Mouse (Mus musculus): ENCODE results near the gene Tmem191c.
"Not testable (repeated sequence)": the region's sequence is repeated elsewhere in the genome, so short reads cannot be mapped to it uniquely, and the experiment has no call there.

Gene Tmem191c

DNA sequence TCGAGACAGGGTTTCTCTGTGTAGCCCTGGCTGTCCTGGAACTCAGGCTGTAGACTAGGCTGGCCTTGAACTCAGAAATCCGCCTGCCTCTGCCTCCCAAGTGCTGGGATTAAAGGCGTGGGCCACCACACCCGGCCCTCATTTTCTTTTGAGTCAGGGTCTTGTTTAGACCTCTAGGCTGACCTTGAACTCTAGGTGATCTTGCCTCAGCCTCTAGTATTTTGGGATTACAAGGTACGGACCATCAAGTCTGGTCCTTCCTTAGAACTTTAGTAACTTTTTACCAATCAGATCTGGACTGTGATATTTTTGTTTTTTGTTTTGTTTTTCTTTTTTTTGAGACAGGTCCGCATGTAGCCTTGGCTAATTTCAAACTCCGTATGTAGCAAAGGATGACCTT, at the start of gene Tmem191c:
Gene Tmem191c (plus strand): TSS at position 357 of the 400 bp plus-strand sequence.
- DNase-seq (ENCODE audit: low spot score in 2 of 2) = no peak

DNA sequence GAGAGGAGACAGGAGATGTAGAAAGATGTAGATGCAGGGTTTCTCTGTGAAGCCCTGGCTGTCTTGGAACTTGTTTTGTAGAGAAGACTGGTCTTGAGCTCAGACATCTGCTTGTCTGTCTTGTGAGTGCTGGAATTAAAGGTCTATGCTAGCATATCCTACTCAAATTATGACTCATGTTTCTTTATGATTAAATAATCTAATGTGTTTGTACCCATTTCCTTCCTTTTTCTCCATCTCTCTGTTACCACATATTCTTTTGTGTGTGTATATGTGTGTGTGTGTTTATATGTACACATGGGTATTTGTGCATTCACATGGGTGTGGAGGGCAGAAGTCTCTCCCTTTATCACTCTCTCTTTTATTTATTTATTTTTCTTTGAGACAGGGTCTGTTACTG, 49.4 kb upstream of the Tmem191c start:
- DNase-seq (ENCODE audit: low spot score in 2 of 2) = no peak

DNA sequence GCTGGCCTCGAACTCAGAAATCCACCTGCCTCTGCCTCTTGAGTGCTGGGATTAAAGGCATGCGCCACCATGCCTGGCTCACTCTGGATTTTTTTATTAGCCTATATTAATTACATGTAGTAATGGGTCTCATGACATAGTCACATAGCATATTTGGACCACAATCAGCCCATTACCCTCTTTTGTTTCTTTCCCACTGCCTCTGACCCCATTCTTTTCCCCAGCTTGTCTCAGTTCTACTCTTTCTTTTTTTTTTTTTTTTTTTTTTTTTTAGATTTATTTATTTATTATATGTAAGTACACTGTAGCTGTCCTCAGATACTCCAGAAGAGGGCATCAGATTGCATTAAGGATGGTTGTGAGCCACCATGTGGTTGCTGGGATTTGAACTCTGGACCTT, 44.4 kb upstream of the Tmem191c start:
- not testable (repeated sequence) for DNase-seq (ENCODE audit: low spot score in 2 of 2)

DNA sequence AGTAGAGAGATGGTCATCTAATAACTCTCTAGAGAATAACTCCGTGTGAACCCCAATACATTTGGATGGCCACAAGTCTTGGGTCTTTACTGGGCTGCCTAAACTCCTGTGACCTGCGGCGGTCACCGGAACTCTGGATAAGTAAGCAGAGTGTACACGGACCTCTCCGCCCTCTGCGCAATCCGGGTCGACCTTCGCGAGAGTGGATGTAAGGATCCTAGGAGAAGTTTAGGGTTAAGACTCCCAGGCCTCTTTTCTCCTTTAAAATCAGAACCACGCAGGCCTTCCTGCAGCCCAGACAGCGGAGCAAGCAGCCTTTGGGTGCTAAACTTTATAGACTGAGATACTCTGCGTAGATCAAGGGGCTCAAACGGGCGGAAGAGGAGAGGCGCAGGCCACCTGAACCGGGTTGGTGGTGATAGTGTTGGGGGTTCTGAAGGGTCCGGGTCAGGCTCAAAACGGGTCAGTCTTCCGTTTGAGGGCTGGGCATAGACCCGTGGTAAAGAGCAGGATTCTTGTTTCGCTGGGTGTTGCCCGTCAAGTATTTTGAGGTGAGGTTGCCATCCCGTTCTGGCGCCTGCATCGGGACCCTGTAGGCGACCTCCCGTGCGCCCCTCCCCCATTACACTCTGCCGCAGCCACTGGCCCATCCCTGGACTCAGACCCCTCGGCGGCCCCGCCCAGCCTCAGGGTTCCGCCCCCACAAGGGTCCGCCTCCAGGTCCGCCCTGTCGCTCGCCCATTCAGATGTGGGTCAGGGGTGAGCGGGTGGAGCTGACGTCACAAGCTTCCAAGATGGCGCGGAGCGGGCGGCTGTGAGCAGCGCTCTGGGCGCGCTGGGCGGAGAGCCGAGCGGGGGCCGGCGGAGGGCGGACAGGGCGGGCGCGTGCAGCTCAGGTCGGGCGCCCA, 42.8 kb upstream of the Tmem191c start, which contains the start of gene Hic2:
Gene Hic2 (plus strand): TSS at position 779 of the 908 bp plus-strand sequence.
- DNase-seq (ENCODE audit: low spot score in 2 of 2) = peak; percentile 96

DNA sequence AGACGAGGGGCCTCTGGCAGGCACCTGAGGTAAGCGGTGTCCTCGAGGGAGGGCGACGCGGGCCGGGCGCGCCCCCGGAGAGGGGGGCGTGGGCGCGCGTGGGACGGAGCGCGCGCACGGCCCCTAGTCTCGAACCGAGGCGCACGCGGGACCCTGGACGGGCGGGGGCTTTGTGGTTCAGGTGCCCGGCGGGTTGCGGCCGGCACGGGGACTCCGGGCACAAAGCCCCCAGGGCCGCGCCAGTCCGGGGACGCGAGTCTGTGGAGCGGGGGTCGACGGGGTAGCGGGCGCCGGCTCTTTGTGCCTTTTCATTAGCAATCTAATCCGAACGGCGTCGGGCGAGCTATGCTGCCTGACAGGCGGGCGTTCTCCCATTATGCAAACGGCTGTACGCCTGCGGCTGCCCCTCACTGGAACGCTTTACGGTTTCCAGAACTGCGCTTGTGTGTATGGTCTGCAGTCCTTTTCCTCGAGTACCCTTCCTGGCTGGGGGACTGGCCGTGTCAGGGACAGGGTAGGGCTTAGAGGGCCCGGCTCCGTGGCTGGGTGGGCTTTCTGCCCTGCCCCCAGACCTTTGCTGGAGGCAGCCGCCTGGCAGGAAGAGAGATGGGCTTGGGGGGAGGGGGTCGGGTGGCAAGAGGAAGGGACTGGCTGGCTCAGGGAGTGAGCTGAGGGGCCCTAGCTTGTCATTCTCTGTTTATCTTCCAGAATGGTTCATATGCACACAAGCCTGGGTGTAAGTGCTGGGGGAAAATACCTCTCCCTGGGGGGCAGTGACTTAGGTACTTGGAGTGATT, 42.0 kb upstream of the Tmem191c start:
- peak in 1 of 2 experiments; percentile 18 for DNase-seq (ENCODE audit: low spot score in 2 of 2)

DNA sequence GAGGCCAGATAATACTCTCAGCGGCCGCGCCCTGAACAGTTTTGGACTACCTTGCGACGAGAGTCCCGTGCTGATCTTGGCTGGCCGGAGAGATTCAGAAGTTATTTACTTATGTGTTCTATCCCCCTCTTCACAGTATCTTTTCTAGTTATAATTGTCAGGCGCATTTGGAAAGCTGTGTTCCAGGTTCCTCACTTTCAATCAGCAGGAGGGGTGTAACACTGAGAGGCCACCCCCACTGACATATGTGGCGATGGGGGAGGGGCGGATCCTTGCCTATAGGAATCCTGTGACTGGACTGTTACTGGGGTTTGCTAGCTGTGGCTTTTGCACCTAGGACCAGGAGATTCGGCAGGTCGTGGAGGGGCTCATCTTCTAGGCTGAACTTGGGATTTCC, 41.4 kb upstream of the Tmem191c start:
- peak; percentile 17 to 21 for DNase-seq (ENCODE audit: low spot score in 2 of 2)

DNA sequence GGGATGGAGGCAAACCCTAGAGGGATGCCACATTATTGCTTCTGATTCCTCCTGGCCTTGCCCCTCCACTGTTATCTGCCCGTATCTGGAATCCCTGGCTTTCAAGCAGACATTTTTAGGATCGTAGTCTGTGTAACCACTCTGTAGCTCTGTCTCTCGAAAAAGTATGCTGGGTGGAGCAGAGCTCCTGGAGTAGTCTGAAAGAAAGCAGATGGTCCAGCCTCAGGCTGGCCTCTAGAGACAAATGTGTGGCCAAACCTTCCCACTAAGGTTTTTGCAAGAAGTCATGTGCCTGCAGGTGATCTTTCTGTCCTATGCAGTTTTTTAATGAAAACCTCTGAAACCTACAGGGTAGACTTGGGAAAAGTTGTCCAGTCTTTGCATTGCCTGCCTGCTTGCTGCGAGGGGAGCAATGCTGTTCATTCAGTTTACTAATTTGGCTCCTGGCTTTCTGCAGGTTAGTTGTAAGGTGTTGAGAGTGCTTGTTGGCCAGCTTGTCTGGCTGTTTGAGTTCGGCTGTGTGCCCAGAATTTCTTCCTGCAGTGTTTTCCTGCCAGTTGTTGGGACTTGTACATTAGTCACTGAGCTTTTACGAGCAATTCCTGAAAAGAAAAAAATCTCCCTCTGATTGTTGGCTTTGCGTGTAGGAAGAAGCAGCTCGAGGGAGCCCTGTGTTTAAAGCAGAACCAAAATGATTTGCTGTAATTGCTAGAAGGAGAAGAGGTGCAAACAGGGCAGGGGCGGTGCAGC, 40.8 kb upstream of the Tmem191c start:
- peak in 1 of 2 experiments; percentile 21 for DNase-seq (ENCODE audit: low spot score in 2 of 2)

DNA sequence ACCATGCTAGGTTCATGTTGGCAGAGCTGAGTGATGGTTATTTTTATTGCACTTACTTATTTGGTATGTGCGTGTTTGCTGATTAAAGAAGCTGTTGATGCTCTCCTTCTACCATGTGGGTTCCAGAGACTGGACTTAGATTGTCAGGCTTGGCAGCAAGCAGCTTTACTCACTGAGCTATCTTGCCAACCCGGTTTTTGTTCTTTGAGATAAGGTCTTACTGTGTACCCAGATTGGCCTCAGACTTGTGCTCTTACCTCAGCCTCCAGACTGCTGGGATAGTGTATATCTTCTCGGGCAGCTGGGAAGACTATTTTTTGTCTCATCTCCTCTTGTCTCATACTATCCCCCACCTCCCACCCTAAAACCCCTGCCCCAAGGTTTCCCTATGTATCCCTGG, 38.2 kb upstream of the Tmem191c start:
- DNase-seq (ENCODE audit: low spot score in 2 of 2) = no peak

DNA sequence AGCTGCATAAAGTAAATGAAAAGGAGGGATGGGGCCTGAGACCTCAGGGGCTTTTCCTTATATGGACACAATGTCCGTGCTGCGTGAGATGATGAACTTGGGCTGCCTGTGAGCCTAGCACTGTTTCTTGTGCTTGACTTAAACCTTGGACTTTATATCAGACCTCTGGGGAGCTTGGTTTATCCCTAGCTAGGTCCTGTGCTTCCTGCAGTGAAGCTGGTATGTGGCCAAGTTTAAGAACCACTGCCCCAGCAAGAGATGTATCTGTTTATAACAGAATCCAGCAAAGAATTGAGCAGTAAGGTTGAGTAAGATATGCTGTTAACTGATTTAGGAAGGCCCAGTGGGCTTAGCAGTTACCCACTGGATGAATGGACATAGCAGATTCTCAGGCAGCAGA, 36.5 kb upstream of the Tmem191c start:
- DNase-seq (ENCODE audit: low spot score in 2 of 2) = no peak

DNA sequence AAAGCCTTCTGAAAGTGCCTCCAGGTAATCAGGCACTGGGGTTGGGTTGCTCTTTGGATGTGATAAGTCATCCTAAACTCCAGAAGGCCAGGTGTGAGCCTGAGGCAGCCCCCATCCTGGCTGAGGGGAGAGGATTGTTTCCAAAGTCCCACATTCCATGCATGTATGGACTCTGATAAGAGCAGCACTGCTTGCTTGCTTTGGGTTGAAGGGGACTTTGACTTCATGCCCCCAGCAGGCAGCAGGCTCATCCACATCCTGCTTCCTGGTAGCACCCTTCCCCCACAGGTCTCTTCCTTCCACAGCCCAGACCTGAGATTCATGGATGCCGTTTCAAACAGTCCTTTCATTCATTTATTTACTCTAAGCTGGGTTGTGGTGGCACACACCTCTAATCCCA, 32.1 kb upstream of the Tmem191c start:
- DNase-seq (ENCODE audit: low spot score in 2 of 2) = no peak

DNA sequence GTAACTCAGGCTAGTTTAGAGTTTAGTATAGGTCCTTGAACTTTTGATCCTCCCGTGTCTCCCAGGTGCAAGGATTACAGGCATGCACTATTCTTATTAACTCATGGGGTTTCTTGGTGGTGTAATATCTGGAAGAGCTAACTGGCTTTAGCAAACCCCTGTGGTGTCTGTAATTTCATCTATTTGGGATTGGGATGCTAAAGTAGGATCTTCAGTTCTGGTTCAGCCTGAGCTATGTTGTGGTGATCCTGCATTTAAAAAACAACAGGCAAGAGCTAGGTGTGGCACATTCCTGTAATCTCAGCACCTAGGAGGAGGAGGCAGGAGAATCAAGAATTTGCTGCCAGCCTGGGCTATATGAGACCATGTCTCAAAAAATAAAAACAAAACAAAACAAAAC, 30.9 kb upstream of the Tmem191c start:
- no peak for DNase-seq (ENCODE audit: low spot score in 2 of 2)

DNA sequence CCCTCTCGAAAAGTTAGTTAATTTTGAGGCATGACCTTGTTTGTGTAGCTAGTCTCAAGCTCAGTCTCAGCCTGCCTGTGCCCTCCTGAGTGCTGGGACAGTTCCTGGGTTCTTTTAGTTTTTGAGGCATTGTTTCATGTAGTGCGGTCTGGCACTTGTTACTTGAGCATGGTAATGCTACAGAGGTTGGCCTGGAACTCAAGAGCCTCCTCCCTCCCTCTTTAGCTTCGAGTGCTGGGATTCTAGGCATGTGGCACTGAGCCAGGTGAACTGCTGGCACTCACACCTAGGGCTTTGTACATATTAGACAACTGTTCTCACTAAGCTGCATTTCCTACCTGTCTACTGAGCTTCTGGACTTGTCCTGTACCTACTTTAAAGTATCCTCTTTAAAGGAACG, 28.1 kb upstream of the Tmem191c start:
- peak in 1 of 2 experiments; percentile 34 for DNase-seq (ENCODE audit: low spot score in 2 of 2)

DNA sequence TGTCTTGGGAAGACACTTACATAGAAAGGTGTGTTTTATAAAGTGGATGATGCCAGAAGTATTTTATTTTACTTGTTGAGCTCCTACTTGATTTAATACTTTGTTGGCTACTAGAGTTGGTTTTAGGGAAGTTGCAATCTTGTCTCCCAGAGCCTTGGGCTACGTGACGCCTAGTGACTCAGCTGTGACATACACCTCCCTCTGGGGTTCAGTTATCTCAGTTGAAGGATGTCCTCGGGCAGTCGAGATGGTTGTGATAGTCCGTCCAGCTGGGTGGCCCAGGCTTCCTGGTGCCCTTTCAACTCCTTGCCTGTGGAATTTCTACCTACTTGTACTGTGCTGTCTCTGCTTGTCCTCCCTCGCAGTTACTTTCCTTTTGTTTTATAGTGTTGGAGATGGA, 26.7 kb upstream of the Tmem191c start:
- no peak for DNase-seq (ENCODE audit: low spot score in 2 of 2)

DNA sequence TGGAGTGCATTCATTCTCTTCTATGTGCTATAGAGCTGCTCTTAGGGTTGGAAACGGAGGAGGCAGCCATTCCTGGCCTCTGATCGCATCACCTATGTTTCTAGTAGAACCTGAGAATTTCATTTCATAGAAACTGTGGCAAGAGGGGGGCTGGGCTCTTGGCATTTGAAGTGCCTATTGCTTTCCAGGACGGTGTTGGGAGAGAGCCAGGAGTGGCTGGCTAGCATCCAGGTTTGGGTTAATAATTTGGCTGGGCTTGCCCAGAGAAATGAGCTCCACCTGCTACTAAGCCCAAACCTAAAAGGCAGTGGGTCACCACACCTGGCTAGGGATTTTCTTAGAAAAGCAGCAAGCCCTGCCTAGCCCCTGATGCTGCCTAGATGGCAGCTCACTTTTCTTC, 24.3 kb upstream of the Tmem191c start:
- peak in 1 of 2 experiments; percentile 47 for DNase-seq (ENCODE audit: low spot score in 2 of 2)

DNA sequence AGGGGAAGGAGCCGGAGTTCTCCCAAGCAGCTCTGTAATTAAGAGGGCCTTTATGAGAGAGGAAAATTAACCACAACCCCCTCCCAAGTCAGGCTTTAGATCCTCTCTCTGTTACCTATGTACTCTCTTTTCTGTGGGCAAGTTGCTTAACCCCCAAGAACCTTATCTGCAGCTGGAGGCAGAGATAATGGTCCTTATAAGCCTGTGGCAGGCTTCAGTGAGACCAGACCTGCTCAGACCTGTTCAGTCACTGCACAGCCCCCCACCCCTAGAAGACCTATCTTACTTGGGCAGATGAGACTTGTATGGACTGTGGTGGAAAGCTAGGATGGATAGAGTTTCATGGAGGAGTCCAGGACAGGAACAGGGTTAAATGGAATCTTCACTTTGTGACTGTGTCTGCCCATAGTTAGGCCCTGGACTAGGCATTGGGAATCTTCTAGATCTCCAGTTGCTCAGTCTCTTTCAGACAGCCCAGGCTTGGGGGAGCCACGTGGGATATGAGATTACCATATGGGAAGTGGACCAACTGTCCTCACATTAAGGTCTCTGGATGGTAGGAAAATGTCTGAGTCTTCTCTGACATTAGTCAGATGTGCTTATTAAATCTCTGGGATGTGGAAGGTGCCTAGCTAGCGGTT, 23.7 kb upstream of the Tmem191c start:
- no peak for DNase-seq (ENCODE audit: low spot score in 2 of 2)

DNA sequence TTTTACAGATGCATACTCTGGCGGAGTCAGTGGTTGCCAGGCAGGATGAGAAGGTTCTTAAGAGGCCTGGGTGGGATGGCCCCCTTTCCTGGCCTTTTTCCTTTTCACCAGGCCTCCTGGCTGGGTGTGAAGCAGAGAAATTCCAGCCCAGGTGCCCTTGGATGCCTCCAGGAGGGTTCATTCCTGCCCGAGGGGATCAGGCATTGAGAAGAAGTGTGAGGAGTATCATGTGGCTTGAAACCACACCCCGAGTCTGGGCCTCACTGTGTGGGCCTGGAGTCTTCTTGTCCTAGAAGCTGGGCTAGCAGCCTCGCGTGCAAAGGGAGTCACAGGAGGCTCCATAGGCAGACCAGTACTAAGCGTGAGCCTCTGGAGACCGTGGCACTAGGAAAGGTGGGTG, 23.0 kb upstream of the Tmem191c start:
- DNase-seq (ENCODE audit: low spot score in 2 of 2) = no peak

DNA sequence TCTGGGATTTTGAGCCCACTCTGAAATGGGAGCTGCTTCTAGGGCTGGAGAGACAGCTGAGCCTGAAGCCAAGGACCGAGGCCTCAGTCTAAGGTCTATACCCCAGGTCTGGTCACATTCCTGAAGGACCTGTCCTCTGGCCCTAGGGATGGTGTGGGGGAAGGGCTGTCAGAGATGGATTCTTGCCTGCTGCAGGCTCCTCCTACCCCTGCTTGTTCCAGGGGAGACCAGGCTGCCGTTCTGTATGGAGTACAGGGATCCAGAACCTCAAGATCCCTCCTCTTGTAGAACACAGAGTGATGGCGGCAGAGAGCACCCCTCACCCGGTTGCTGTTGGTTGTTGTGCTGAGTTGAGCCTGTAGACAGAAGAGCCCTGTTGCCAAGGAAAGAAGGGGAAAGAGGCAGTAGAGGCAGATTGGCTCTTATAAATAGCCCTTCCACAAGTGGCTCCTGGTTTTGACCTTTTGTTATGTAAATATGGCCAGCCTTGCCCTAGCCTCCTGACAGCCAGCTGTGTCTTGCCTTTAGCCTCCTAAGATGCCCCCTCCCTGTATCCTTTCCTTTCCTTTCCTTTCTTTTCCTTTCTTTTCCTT, 21.8 kb upstream of the Tmem191c start:
- no peak for DNase-seq (ENCODE audit: low spot score in 2 of 2)

DNA sequence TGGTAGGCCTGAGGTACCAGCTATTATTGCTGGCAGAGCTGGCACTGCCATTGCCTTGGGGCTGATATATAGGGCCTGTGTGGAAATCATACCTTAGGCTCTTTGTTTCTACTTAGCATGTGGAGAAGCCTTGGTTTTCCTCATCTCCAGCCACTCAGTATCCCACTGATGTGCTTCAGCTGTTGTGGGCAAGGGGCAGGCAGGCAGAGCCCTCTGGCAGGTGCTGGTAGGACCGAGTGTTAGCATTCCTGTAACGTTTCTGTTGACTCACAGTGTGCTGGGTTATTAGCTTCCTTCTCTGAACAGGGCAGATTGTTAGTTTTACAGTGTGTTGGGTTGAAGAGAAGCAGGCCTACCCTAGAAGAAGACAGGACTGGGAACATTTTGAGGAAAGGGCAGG, 20.6 kb upstream of the Tmem191c start:
- DNase-seq (ENCODE audit: low spot score in 2 of 2) = no peak

DNA sequence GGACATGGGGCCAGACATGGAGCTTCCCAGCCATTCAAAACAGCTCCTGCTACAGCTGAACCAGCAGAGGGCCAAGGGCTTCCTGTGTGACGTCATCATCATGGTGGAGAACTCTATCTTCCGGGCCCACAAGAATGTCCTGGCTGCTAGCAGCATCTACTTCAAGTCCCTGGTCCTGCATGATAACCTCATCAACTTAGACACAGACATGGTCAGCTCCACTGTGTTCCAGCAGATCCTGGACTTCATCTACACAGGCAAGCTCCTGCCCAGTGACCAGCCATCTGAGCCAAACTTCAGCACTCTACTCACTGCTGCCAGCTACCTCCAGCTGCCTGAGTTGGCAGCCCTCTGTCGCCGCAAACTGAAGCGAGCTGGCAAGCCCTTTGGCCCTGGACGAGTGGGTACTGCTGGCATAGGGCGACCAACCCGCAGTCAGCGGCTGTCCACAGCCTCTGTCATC, 18.5 kb upstream of the Tmem191c start:
- DNase-seq (ENCODE audit: low spot score in 2 of 2) = peak; percentile 67 to 78

DNA sequence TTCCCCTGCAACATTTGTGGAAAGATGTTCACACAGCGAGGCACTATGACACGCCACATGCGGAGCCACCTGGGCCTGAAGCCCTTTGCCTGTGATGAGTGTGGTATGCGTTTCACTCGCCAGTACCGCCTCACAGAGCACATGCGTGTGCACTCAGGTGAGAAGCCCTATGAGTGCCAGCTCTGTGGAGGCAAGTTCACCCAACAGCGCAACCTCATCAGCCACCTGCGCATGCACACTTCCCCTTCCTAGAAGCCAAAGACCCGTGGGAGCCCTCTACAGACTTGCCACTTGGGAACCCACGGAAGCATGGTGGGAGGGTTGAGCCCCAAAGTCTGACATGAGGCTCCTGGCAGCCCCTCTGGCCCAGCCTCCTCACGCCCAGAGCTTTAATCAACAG, 17.0 kb upstream of the Tmem191c start:
- DNase-seq (ENCODE audit: low spot score in 2 of 2) = no peak

DNA sequence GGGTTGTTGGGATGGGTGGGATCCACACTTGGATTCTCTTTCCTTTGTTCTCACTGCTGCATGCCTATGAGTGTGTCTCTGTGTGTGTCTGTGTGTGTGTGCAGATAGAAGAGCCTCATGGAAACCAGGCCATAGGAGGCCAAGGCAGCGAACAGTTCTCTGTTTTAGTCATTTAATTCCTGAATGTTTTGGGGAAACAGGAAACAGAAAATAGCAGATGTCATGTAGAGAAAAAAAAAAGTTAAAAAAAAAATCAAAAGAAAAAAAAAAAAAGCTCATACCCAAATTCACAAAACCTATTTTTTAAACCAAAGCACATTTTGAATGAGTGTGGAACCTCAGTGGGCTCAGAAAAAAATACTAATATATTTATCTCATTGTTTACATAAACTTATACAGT, 14.5 kb upstream of the Tmem191c start:
- no peak for DNase-seq (ENCODE audit: low spot score in 2 of 2)
